Mouse (Mus musculus) G1E (cell line): Measurements from ENCODE around the gene Smim1.

ENCODE experiments used
- CTCF ChIP-seq: IDR thresholded peaks from 2 replicates; pipeline ENCODE4 v1.5.1; 2012; ENCODE audit warnings: low read depth, low read length, inconsistent platforms, mixed read lengths
- GATA1 ChIP-seq: IDR thresholded peaks from 2 replicates; pipeline ENCODE4 v1.6.1; 2012; ENCODE audit warnings: borderline replicate concordance, low read length, inconsistent platforms, mixed read lengths

GRCm38 (mm10) chr4:154045837-154046236, 19.8 kb upstream of the Smim1 start:
- TF ChIP-seq CTCF (0 out of 2 replicates have a peak, but pooled peaks have one; percentile 10), GATA1 (no peak)
